Mouse (Mus musculus) spleen, adult 18-20 months (tissue): ENCODE data around the gene Cklf.
"Not testable (repeated sequence)": the region's sequence is repeated elsewhere in the genome, so short reads cannot be mapped to it uniquely, and the experiment has no call there.

Source experiments
- DNase-seq, 2 experiments: peaks; one replicate each; pipeline ENCODE4 v3.0.0; 2022; ENCODE audit warnings: mixed read lengths in 2 of 2

The Cklf gene

GRCm38 (mm10) chr8:104250439-104251367 is at the start of gene Cklf:
Cklf (plus strand) TSS chr8:104250861.
- DNase-seq, result peak; percentile 79 to 89

DNA sequence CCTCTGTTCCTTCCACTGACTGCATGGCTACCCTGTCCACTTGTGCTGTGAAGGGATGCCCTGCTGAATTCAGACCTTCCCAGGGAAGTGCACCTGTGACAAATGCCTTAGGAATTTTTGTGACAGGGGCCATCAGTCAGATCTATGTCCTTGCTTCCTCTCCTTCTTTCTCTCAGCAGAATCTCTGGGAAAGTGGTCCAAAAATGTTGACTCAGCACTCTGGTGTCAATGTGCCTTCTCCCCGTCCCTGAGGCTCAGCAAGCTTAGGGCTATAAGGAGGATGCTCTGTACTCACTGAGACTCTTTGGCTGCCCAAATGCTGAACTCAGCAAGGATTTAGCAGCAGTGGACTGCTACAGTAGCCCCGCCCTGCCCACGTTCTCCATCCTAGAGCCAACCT is 49.0 kb upstream of the Cklf start:
- DNase-seq, result no peak

- DNase-seq, result no peak
Observed at GRCm38 (mm10) chr8:104202320-104202719, 48.3 kb upstream of the Cklf start.

DNA sequence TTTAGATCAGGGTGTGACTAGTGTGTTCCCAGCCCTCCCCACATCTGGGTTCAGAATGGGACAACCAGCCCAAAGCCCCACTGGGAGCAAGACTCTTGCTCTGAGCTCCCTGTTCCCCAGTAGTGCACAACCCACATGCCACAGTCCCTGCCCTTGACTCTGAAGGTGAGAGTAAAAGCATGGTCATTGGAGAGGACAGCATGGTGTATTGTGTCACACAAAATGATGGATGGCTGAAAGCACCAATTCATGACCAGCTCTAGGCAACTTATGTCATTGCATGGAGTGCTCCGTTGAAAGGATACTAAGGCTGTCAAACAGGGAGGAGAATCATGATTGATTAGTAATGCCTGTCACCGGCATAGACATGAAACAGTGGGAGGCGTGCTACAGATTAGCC is 45.4 kb upstream of the Cklf start:
- DNase-seq, result no peak

DNA sequence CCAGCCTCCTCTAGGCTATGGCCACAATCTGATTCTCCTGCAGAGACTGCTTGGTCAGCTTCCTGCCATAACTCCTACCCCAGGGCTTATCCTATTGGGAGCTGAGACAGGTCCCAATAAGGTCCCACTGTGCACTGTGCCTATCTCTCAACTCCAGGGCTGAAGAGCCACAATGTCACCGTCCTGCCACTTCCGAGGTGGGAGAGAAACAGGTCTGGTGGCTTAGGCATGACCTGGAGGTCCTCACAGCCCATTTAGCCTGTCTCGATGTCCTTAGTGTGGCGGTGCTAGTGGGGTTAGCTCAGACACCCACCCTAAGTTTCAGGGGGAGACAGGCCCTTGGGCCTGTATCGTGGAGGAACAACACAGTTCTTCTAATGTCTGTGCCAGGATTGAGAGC is 33.1 kb upstream of the Cklf start:
- no peak for DNase-seq

- peak; percentile 52 to 68 for DNase-seq
Observed at GRCm38 (mm10) chr8:104219079-104219478, 31.6 kb upstream of the Cklf start.

DNA sequence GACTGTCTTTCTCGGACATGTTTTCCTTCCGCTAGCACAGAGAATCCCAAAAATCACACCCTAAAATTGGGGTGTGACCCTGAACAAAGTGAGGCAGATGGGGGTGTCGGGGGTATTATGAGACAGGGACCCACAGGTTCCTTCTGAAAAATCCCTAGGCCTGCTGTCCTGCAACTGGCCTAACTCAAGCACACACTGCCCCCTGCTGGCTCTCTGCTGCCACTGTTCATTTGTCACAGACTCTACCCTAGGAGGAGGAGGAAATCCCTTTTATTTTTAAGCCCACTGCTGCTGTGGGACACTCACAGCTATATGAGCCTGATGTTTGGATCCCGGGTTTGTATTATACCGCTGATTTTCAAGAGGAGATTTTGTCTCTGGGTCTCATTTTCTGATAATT is 30.9 kb upstream of the Cklf start:
- DNase-seq, result peak; percentile 57 to 79

DNA sequence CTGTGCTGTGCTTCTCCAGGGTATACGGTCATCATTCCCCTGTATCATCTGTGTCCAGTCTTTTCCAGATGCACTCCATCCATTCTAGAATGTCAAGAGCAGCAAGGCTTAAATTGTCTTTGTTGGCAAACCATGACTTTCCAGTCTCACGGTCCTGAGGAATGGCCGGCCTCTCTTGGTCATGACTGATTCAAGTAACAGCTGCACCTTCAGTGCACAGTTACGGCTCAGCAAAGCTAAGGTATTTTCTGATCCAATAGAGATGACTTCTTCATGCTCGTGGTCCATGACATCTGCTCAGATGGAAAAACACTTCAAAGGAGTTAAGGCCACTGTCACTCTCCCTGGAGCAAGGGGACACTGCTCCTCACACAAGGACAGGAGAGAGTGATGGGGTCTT is 23.6 kb upstream of the Cklf start:
- DNase-seq, result no peak

DNA sequence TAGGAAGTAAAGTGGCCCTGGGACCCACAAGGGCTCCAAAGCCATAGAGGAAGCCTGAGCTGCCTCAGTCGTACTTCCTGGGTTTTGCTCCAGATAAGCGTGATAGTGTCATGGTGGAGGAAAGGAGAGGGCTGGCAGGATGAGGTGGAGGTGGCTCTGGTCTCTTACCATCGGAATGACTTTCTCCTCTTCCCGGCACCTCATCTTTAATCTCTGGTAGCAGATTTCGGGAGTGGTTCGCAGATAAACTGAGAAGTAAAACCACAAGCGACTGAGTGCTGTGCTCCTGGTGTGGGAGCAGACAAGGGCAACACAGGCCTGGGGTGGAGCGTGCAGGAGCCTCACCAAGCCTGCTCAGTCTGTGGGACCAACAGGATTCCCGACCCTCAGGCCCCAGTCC is 20.3 kb upstream of the Cklf start:
- DNase-seq, result no peak

- no peak for DNase-seq
Observed at GRCm38 (mm10) chr8:104232039-104232438, 18.6 kb upstream of the Cklf start.

- peak in 1 of 2 experiments; percentile 40 for DNase-seq
Observed at GRCm38 (mm10) chr8:104232919-104233318, 17.7 kb upstream of the Cklf start.

DNA sequence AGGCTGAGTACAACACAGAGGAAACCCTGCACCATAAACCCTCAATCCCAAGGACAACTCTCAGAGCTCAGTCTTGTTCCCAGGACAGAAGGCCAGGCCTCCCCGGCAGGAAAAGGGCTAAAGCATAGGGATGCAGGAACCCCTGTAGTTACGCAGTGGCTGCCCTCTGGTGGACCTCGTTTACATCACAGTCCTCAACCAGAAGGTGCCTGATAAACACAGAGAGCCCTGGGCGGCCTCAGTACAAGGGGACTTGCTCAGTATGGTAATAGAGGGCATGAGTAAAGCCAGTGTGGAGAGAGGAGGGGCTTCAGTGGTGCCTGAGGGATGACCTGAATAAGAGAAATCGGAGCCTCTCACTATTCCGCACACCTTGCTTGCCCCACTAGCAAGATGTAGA is 16.1 kb upstream of the Cklf start:
- no peak for DNase-seq

GRCm38 (mm10) chr8:104239418-104239861 is 11.2 kb upstream of the Cklf start:
- DNase-seq, result peak; percentile 43 to 56

DNA sequence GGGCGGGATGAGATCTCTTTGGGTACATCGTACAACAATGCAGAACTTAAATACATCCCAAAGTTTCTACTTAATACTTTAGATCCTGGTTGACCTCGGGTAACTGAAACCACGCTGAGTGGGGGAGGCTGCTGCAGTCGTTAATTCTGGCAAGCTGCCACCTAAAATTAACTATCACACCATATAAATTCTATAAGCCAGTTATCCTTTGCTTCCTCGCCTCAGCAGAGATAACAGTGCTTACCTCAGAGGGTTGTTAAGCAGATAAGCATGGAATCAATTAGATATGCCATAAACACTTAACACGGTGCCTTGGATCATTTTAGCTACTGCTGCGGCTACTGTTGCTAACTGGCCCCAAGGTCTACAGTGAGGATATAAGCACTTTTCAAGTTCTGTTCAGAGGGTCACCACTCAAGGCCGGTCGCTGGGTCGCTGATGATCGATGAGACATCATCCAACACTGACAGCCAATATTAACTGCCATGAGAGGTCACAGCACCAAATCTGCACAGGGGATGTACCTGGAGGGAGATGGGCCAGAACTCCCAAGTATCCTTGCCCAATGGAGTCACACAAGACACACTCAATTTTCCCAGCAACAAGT is 8.5 kb upstream of the Cklf start:
- DNase-seq, result no peak

- DNase-seq, result no peak
Observed at GRCm38 (mm10) chr8:104246621-104247020, 4.0 kb upstream of the Cklf start.

DNA sequence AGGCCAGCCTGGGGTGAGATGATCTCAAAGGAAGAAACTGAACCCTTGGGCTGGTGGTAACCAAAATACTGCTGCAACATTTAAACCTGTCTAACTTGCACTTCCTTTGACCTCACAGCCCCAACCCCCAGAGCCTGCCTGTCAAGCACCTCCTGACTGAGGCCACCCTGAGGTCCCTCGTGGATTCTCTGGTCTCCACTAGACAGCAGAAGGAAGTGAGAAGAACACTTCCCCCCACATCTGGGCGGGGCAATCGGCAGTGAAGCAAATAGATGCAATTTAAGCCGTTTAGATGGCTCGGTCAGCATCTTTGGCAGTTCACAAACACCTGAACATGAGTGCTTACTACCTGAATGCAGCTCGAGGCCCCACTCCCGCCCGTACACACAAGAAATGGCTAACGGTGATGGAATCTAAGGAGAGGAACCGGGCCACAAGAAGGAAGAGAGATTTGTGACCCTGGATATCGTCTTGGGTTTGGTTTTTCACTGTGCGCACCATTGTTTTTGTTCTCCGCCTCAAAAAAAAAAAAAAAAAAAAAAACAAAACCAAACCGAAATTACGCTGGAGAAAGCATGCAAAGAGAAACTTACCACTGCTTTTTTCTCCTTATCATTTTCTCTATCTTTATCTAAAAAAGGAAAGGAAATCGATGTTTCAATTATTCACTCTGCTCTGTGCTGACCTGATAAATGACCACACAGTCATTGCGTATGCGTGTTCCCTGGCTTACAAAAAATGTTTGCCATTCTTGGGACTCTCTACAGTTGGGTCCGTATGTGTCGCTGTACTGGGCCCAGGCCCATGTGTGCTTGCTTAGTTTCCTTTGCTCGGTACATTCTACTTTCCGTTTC is 3.4 kb upstream of the Cklf start:
- DNase-seq, result peak; percentile 81 to 84

GRCm38 (mm10) chr8:104247908-104248275 is 2.8 kb upstream of the Cklf start:
- peak in 1 of 2 experiments; percentile 35 for DNase-seq

DNA sequence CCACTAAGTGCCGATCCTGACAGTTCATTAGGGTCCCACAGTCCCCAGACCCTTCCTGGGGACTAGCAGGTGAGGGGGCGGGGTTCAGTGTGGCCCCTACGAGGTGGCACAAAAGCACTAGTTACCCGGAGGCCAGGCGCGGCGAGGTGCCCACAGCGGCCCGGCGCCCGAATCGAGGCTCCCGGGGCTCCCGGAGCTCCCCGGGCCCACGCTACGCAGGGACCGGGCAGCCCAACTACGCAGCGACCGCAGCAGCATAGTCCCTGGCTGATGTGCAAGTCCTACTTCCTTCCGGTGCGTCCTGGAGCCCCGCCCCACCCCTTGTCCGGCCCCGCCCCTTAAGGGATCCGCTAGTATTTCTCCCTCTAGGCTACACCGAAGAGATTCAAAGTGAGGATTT is 2.4 kb upstream of the Cklf start, which contains the start of gene Tk2:
Gene Tk2 (minus strand): TSS at position 283 of the 400 bp plus-strand sequence.
- DNase-seq, result peak; percentile 74 to 77

DNA sequence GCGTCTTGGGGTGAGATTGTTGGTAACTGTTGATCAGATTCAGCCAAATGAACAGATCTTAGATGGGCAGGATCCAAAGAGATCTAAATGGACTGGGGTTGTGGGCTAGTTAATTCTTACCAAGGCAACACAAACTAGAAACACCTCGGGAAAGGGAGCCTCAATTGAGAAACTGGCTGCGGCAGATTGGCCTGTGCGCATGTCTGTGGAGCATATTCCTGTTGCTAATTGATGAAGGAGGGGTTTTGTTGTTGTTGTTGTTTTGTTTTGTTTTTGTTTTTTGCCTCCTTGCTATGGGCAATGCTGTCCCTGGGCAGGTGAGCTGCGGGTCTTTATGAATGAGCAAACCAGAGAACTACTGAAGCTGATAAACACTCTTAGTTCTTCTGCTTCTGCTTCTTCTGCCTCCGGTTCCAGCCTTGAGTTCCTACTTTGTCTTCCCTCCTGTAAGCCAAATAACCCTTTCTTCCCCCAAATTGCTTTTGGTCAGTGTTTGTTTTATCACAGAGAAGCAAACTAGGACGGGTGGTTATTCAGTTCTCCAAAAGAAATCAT is 1.1 kb upstream of the Cklf start:
- no peak for DNase-seq

DNA sequence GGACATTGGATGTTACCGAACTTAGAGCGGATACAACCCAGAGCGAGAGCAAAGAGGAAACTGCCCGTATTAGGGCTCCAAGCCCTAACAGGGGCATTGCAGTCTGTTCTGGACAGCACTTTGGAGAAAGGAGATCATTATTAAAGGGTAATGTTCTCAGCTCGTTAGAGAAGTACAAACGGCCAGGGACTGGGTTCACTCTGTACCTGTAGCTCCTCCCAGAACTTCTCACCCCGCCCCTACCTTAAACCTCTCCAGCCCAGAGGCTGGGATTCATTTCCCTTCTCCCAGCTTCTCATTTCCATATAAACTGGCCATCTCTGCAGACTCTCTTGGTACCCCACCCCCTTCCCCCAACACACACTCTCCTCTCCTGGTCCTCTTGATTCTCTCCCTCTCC is 800 bp downstream of the Cklf start:
- no peak for DNase-seq

DNA sequence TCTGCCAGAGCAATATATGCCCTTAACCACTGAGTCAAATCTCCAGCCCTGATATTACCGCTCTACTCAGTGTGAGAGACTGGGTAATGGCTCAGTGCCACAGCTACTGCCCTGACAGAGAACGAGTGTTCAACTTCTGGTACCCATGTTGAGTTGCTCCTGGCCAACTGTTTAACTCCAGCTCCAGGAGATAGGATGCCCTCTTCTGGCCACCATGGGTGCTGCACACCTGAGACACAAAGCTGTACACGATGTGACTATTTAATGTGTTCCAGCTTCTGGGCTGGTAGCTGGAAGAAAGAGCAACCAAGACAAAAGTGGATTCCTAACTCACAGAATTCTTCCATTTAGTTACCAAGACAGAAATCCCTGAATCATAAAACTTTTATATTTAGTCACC is 2.4 kb downstream of the Cklf start:
- peak in 1 of 2 experiments; percentile 57 for DNase-seq

GRCm38 (mm10) chr8:104261802-104262201 is 11.1 kb downstream of the Cklf start:
- DNase-seq, result not testable (repeated sequence)
